Mouse (Mus musculus): ENCODE results near the gene Defb7.

The Defb7 gene

GRCm38 (mm10) chr8:19494797-19495196, at the start of gene Defb7:
TSS of gene Defb7 (plus strand) at chr8:19495097.
- DNase-seq (ENCODE audit: low read depth, low spot score), result no peak

DNA sequence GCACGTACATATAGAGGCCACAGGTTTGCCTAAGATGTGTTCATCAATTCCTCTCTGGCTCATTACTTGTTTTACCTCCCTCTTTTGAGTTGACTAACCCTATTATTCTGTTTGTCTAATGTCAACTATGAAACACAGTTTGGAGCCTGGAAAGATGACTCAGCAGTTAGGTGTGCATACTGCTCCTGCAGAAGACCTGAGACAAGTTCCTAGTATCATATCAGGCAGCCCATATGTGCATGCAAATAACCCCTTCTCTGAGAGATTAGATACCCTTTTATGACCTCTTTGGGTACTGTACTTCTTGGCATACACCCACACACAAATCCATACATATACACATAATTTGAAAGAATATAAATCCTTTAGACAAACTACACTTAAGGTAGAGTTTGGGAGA, 48.5 kb upstream of the Defb7 start:
- no peak for DNase-seq (ENCODE audit: low read depth, low spot score)

DNA sequence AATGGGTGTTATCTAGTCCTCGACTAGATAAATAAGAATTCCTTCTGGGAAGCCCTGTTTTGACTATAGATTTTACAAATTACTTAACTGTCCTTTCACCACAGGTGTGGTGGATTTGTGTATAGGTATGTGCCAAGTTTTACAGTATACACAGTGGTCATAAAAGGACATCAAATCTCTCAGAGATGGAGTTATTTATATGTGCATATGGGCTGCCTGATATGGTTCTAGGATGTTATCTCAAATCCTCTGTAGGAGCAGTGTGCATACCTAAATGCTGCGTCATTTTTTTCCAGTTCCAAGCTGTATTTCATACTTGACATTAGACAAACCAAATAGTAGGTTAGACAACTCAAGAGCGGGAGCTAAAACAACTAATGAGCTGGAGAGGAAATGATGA, 33.5 kb upstream of the Defb7 start:
- no peak for DNase-seq (ENCODE audit: low read depth, low spot score)

- no peak for DNase-seq (ENCODE audit: low read depth, low spot score)
Measured at GRCm38 (mm10) chr8:19469026-19469425, 25.9 kb upstream of the Defb7 start.

GRCm38 (mm10) chr8:19500524-19500923, 5.6 kb downstream of the Defb7 start:
- DNase-seq (ENCODE audit: low read depth, low spot score), result no peak

DNA sequence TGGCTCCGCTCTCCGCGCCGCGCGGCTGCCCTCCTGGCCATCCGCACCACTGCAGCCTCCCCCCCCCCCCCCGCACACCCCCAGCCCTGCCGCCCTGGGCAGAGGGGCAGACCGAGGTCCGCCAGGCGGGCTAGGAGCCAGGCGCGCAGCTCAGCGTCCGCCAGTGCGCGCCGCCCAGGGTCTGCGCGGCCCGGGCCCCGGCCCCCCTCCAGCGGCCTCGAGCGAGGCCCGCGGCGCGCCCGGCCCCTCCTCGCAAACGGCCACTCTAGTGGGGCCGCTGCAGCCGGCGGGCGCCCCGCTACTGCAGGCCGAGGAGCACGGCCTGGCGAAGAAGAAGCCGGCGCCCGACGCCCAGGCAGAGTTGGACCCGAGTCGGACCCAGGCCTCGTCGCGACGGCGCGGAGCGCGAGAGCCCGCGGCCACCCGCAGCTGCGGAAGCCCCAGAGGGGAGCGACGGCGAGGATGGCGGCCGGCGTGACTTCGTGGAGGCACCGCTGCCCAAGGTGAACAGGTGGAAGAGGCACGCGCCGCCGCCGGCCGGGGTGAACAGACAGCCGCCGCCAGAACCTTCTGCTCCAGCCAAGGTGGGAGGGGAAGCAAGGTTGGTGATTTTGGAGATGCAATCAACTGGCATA, 40.4 kb downstream of the Defb7 start:
- no peak for DNase-seq (ENCODE audit: low read depth, low spot score)

GRCm38 (mm10) chr8:19540376-19540775, 45.5 kb downstream of the Defb7 start:
- DNase-seq (ENCODE audit: low read depth, low spot score), result no peak

All from retina, postnatal 7 days (tissue).